Mouse (Mus musculus): Measurements from ENCODE around the gene Pigm. TPM values are rescaled to one million over a fixed set of nuclear protein-coding genes. Genes with fewer than 3 reads are reported as not detected.

Gene Pigm
- polyA plus RNA-seq, 1 experiment, result 14.3 TPM

DNA sequence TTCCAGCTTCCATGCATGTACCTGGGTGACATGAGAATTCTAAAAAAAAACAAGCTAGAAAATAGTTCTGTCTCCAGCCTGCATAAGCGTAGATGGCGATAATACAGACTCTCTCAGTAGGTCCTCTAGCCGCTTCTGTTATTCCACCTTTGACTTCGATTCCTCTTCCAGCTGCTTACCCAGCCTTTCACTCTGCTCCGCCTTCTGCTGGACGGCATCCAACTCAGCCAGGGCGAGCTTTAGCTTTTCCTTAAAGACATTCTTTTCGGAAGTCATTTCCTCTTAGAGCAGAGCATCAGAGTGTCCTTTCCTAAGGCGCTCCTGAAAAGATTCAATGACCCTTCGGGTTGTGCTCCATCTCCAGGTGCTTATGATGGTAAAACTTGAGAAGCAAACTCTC, 3.7 kb downstream of the Pigm start:
- Histone ChIP-seq H3K4me1 (ENCODE audit: control insufficient read depth, insufficient read depth, low read length) (peaks cover 20% of the 10 kb centered on the region), H3K4me3 (ENCODE audit: insufficient read depth, low read length) (no peak overlapping the region), H3K27ac (ENCODE audit: insufficient read depth, low read depth, low read length) (no peak overlapping the region)
- TF ChIP-seq CTCF (IDR thresholded peaks at IDR 0.05; ENCODE audit: low read depth, low read length) (no peak), POLR2A (IDR thresholded peaks at IDR 0.05; ENCODE audit: borderline replicate concordance, low read depth, low read length) (no peak)

DNA sequence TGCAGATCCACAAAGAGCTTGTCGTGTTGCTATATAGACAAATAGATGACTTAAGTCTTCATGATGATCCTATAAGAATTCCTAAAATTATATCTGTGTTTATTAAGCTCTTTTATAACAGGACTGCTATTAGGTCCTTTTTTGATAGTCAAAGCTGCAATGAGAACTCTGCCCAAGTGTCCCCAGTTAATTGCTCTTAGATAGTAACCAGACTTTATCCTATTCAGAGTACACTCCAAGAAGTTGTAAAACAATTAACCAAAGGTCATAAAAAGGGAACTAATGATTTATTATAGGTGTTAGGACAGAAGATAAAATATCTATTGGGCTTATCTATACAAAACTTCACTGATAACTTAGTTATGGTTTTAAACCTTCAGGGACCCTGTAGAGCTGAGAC, 5.7 kb downstream of the Pigm start:
- Histone ChIP-seq H3K4me1 (ENCODE audit: control insufficient read depth, insufficient read depth, low read length) (peaks cover 17% of the 10 kb centered on the region), H3K27ac (ENCODE audit: insufficient read depth, low read depth, low read length) (no peak overlapping the region), H3K4me3 (ENCODE audit: insufficient read depth, low read length) (no peak overlapping the region)
- no peak for TF ChIP-seq POLR2A (IDR thresholded peaks at IDR 0.05; ENCODE audit: borderline replicate concordance, low read depth, low read length)

DNA sequence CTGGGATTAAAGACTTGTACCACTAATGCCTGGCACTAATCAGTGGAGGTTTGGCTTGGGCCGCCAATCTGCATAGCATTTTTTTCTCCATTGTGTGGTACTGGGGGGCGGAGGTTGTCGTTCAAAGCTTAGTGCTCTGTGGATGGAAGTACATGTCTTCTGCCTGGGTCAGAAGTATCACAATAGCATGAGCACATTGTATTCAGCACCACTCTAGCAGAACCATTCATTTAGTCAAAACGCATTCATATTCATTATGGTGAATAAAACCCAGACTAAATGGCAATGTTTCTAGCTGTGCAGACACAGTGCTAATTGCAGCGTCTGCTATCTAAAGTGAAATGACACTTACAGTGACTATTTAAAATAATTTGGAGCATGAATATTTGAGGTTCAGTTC, 10.9 kb downstream of the Pigm start:
- no peak overlapping the region for H3K4me3 ChIP-seq (ENCODE audit: insufficient read depth, low read length)
- H3K4me1 ChIP-seq (ENCODE audit: control insufficient read depth, insufficient read depth, low read length), result peaks cover 5% of the 10 kb centered on the region
- no peak overlapping the region for H3K27ac ChIP-seq (ENCODE audit: insufficient read depth, low read depth, low read length)
- TF ChIP-seq POLR2A (IDR thresholded peaks at IDR 0.05; ENCODE audit: borderline replicate concordance, low read depth, low read length) (no peak), CTCF (IDR thresholded peaks at IDR 0.05; ENCODE audit: low read depth, low read length) (no peak)

DNA sequence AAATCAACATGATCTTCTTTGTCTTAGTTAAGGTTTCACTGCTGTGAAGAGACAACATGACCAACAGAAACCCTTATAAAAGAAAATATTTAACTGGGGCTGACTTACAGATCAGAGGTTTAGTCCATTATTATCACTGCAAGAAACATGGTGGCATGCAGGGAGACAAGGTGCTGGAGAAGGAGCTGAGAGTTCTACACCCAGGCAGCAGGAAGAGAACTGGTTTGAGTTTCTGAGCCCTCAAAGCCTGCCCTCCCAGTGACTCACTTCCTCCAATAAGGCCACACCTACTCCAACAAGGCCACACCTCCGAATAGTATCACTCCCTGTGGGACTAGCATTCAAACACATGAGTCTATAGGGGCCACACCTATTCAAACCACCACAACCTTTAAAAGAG, 14.4 kb downstream of the Pigm start:
- H3K4me1 ChIP-seq (ENCODE audit: control insufficient read depth, insufficient read depth, low read length), result peaks cover 5% of the 10 kb centered on the region
- H3K4me3 ChIP-seq (ENCODE audit: insufficient read depth, low read length), result 0 out of 2 replicates have a peak overlapping the region, but pooled peaks have one; percentile 6
- H3K27ac ChIP-seq (ENCODE audit: insufficient read depth, low read depth, low read length), result no peak overlapping the region
- TF ChIP-seq CTCF (IDR thresholded peaks at IDR 0.05; ENCODE audit: low read depth, low read length), result no peak
- TF ChIP-seq POLR2A (IDR thresholded peaks at IDR 0.05; ENCODE audit: borderline replicate concordance, low read depth, low read length), result no peak

DNA sequence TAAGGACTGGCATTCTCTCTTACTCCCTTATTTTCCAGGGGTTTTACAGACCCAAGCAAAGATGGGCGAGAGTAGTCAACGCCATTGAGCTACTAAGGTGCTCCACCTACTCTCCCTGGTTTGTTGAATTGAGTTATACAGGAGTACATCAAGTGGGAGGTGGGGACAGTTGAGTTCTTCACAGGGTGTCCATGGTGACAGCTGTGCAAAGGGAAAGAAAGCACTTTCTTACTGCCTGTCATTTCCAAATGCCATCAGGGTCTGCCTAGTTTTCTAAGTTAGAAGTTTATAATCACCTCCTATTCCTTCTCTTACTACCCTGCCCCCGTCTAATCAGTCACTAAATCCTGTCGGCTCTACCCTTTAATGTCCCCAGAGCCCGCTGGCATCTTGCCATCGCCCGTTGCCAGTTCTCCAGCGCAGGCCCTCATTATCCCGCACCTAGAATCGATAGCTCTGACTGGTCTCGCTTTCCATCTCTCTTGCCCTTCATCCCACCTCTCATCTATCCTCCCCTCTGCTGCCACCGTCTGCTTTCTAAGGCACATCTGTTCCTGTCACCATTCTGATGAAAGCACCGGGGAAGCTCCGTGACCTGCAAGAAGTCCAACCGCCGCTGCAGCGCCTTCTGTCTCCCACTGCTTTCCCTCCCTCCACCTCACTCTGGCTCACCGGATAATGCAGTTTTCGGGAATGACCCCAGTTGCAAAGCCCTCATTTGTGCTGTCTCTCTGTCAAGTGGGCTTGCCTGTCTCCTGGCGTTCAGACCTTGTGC, 15.6 kb downstream of the Pigm start:
- no peak for TF ChIP-seq POLR2A (IDR thresholded peaks at IDR 0.05; ENCODE audit: borderline replicate concordance, low read depth, low read length)
- no peak for TF ChIP-seq CTCF (IDR thresholded peaks at IDR 0.05; ENCODE audit: low read depth, low read length)
- H3K4me1 ChIP-seq (ENCODE audit: control insufficient read depth, insufficient read depth, low read length), result peaks cover 7% of the 10 kb centered on the region
- H3K4me3 ChIP-seq (ENCODE audit: insufficient read depth, low read length), result no peak overlapping the region
- H3K27ac ChIP-seq (ENCODE audit: insufficient read depth, low read depth, low read length), result no peak overlapping the region

DNA sequence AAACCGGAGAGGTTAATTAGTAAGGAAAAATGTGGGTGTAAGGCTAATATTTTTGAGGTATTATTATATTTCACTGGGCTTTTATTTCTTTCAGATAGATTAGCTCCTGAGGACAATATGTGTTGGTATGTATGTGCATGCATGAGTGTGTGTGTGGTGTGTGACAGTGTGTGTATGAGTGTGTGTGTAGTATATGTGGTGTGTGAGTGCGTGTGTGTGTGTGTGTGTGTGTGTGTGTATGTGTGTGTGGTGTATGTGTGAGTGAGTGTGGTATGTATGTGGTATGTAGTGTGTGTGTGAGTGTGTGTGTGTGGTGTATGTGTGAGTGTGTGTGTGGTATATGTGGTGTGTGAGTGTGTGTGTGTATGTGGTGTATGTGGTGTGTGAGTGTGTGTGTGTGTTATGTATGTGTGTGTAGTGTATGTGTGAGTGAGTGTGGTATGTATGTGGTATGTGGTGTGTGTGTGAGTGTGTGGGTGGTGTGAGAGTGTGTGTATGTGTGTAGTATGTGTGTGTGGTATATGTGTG, 16.4 kb downstream of the Pigm start:
- TF ChIP-seq POLR2A (IDR thresholded peaks at IDR 0.05; ENCODE audit: borderline replicate concordance, low read depth, low read length) (no peak), CTCF (IDR thresholded peaks at IDR 0.05; ENCODE audit: low read depth, low read length) (no peak)
- no peak overlapping the region for H3K27ac ChIP-seq (ENCODE audit: insufficient read depth, low read depth, low read length)
- H3K4me1 ChIP-seq (ENCODE audit: control insufficient read depth, insufficient read depth, low read length), result peaks cover 8% of the 10 kb centered on the region
- no peak overlapping the region for H3K4me3 ChIP-seq (ENCODE audit: insufficient read depth, low read length)

DNA sequence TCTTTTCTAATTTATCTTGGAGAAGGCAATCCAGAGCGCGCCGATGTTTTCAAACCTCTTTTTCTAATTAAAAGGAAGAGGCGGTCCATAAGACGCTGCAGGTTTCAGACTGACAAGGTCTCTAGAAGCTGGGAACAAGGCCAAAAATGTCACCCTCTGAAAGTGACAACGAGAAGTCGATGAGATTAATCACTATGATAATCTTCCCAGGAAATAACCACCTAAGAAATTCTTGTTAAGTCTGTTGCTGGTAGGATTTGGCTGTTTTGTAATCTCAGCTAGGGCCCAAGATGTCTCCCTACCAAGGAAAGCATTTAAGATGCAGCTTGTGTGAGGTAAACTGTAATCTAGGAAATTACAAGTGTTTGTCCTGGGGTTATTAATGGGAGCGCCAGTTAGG, 17.4 kb downstream of the Pigm start:
- no peak for TF ChIP-seq CTCF (IDR thresholded peaks at IDR 0.05; ENCODE audit: low read depth, low read length)
- no peak for TF ChIP-seq POLR2A (IDR thresholded peaks at IDR 0.05; ENCODE audit: borderline replicate concordance, low read depth, low read length)
- H3K27ac ChIP-seq (ENCODE audit: insufficient read depth, low read depth, low read length), result no peak overlapping the region

DNA sequence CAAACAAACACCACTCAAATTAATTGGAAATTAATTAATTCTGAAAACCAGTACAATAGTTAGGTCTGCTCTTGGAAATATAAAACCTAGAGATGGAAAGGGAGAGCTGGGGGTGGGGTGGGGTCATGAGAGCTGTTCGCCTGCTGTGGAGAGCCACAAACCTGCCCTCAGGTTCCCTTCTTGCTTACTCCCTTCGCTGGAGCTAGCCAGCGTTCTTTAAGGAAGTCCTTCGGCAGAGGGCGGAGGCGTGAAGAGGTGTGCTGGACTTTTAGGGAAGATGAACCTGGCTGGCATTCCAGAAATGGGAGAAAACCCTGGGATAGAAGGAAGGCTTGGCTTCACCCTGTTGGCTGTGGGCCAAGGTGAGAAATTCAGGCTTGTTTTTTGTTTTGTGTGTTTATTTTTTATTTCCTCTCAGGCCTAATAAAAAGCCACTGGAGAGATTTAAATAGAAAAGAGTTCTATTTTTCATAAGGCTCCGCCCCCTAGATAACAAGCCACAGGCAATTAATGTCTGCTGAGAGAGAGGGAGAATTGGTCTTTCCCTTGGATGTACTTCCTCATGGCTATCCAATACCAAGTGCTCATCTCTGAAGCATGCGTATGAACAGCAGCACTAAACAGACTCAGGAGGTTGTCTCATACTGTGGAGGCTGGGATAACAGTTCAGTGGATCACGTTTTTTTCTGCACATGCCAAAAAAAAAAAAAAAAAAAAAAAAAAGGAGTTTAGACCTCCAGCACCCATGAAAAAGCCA, 20.8 kb downstream of the Pigm start:
- H3K4me3 ChIP-seq (ENCODE audit: insufficient read depth, low read length), result no peak overlapping the region
- H3K4me1 ChIP-seq (ENCODE audit: control insufficient read depth, insufficient read depth, low read length), result peaks cover 3% of the 10 kb centered on the region; the same call in 1 of the 2 replicates
- no peak overlapping the region for H3K27ac ChIP-seq (ENCODE audit: insufficient read depth, low read depth, low read length)
- TF ChIP-seq POLR2A (IDR thresholded peaks at IDR 0.05; ENCODE audit: borderline replicate concordance, low read depth, low read length) (no peak), CTCF (IDR thresholded peaks at IDR 0.05; ENCODE audit: low read depth, low read length) (no peak)

More for the DNA sequence above, 17.4 kb downstream of the Pigm start:
- no peak overlapping the region for H3K4me3 ChIP-seq (ENCODE audit: insufficient read depth, low read length)
- peaks cover 8% of the 10 kb centered on the region for H3K4me1 ChIP-seq (ENCODE audit: control insufficient read depth, insufficient read depth, low read length)

DNA sequence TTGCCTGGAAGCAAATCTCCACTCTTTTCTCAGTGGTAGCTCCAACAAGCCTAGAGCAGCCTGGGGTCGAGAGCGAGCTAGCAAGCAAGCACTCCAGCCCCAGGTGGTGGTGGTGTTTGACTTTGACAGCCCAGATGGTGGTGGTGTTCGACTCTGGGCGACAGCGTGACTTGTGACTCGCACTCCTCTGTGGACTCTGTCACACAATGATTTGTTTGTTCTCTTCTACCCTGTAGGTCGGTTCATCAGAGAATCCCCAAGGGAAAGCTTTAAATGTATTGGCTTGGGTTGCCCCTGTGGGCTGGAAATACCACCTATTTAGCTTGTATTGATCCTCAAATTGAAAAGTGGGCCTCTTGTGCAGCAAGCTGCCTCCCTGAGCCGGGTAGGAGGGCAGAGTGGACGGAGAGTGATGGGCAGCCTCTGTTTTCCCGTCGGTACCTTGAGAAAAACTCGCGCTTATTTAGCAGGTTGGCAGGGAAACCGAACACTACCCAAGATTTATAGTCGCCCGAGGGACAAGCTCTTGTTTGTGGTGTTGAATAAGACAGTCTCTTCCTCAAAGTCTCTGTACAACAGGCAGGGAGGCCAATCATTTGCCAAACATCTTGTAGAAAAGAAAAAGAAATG, 29.8 kb downstream of the Pigm start:
- TF ChIP-seq POLR2A (IDR thresholded peaks at IDR 0.05; ENCODE audit: borderline replicate concordance, low read depth, low read length) (no peak), CTCF (IDR thresholded peaks at IDR 0.05; ENCODE audit: low read depth, low read length) (no peak)
- H3K4me3 ChIP-seq (ENCODE audit: insufficient read depth, low read length), result no peak overlapping the region
- H3K4me1 ChIP-seq (ENCODE audit: control insufficient read depth, insufficient read depth, low read length), result peaks cover 7% of the 10 kb centered on the region
- no peak overlapping the region for H3K27ac ChIP-seq (ENCODE audit: insufficient read depth, low read depth, low read length)
